Mouse (Mus musculus) kidney, adult 2 months (tissue): ENCODE measurements at regions not wholly inside any gene's neighbourhood (a gene's known extent, or its start where the extent isn't known, plus 50 kb on each side); places are given as distances from the start of the nearest gene placed in this dataset.

Experiments used
- DNase-seq: peaks from one replicate; pipeline ENCODE4 v3.0.0; 2021
- H3K27ac ChIP-seq: fragments of 200-500 bp; 2 replicates; pipeline ENCODE4 v1.5.1; 2012; ENCODE audit warnings: low read depth, low read length, control low read depth, inconsistent platforms; ENCODE audit not compliant: insufficient read depth
- H3K27me3 ChIP-seq: fragments of 200-500 bp; replicated peaks from 2 replicates; pipeline ENCODE4 v1.6.1; 2012; ENCODE audit warnings: mild to moderate bottlenecking, moderate library complexity, low read length, inconsistent platforms; ENCODE audit not compliant: control insufficient read depth, insufficient read depth
- H3K36me3 ChIP-seq: fragments of 200-500 bp; 2 replicates; pipeline ENCODE4 v1.6.1; 2012; ENCODE audit warnings: mild to moderate bottlenecking, moderate library complexity, low read length, inconsistent platforms; ENCODE audit not compliant: control insufficient read depth, insufficient read depth
- H3K4me1 ChIP-seq: fragments of 200-500 bp; 2 replicates; pipeline ENCODE4 v1.6.1; 2011; ENCODE audit warnings: low read length; ENCODE audit not compliant: control insufficient read depth, insufficient read depth
- H3K4me3 ChIP-seq: fragments of 200-500 bp; 2 replicates; pipeline ENCODE4 v1.5.1; 2011; ENCODE audit warnings: mild to moderate bottlenecking, low read depth, low read length, control low read depth; ENCODE audit not compliant: insufficient read depth
- CTCF ChIP-seq: fragments of 200-500 bp; conservative IDR thresholded peaks from 2 replicates; pipeline ENCODE4 v1.5.1; 2011; ENCODE audit warnings: low read depth, mild to moderate bottlenecking, control low read depth, low read length, moderate library complexity, mixed read lengths; ENCODE audit not compliant: insufficient read depth, insufficient read length
- POLR2A ChIP-seq: fragments of 200-500 bp; IDR thresholded peaks from one replicate; pipeline ENCODE4 v1.6.1; 2011; ENCODE audit warnings: low read depth, low read length, control low read depth
- WGBS: fragments of 180-500 bp; shearing (Covaris S2); methylation state at CpG from one replicate; pipeline ENCODE4 v1.1.7; 2018; 5-methylcytosine and 5-hydroxymethylcytosine counted together

GRCm38 (mm10) chr9:90828701-90829100 lies 533.5 kb upstream of the Zic4 start:
- 52% methylated on average over 5 of the region's 5 CpGs for WGBS

DNA sequence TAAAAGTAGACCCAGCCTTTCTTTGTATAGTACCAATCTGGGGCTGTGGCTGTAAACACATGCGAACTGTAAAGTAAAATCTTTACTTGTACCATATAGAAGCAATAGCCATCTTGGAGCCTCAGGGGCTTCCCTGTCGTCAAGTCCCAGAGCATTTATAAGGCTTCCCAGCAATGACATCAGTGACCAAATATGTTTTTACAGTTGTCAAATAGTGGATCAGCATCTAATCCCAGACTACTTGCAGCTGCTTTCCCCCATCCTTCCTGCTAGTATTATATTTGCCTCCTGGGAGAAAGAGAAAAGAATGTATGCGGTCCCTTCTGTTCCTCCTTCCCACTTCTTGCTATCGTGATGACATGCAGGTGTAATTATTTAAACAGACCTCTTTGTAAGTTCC lies 531.5 kb upstream of the Zic4 start:
- H3K4me1 ChIP-seq: no peaks in the 10 kb centered on the region
- TF ChIP-seq CTCF (no peak), POLR2A (no peak)
- no peak for DNase-seq
- H3K27ac ChIP-seq: no peak overlapping the region
- WGBS: 69% methylated on average over 4 of the region's 4 CpGs
- H3K4me3 ChIP-seq: no peak overlapping the region
- no peaks in the 10 kb centered on the region for H3K36me3 ChIP-seq
- H3K27me3 ChIP-seq: no peaks in the 10 kb centered on the region

More at GRCm38 (mm10) chr9:90828701-90829100, 533.5 kb upstream of the Zic4 start:
- no peak overlapping the region for H3K27ac ChIP-seq
- DNase-seq: no peak
- no peaks in the 10 kb centered on the region for H3K27me3 ChIP-seq
- H3K4me1 ChIP-seq: no peaks in the 10 kb centered on the region
- TF ChIP-seq CTCF: no peak
- no peak for TF ChIP-seq POLR2A
- H3K4me3 ChIP-seq: no peak overlapping the region
- H3K36me3 ChIP-seq: no peaks in the 10 kb centered on the region

- WGBS: 17% methylated on average over 3 of the region's 3 CpGs
These were observed 528.3 kb upstream of the Zic4 start for GRCm38 (mm10) chr9:90833743-90834539.

DNA sequence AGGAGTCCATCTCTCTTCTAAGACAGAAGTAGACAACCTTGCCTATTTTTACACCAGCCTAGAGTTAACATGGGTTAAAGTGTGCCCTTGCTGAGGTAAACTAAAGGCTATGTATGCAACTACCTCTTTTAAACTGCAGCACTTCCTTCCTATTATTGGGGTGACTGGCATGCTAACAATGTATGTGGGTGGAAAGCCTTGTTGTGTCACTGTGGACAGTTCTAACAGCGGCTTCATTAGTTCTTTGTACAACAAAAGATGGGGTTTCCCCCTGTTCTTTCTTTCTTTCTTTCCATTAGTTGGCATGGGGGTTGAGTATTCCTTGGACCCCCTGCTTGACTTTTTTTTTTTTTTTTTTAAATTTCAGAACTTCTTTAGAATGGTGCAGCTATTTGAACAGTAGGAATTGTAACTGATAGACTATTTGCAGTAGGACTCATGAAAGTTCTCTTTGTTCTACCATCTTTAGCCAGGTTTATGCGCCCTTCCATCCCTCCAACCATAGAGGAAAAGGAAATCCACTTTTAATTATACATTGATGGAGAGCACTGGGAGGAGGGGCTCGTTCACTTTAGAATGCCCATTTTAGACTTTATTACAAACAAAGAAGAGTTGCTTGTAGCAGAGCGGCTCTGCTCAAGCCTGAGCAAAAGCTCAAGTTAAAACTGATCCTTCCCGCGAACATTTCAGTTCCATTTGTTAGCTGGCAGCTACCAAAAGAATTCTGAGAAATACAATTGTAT lies 523.9 kb upstream of the Zic4 start:
- Histone ChIP-seq H3K36me3 (no peaks in the 10 kb centered on the region), H3K27ac (no peak overlapping the region), H3K27me3 (no peaks in the 10 kb centered on the region), H3K4me1 (no peaks in the 10 kb centered on the region), H3K4me3 (no peak overlapping the region)
- WGBS: 84% methylated on average over 6 of the region's 6 CpGs
- DNase-seq: no peak
- TF ChIP-seq POLR2A (no peak), CTCF (no peak)

More at GRCm38 (mm10) chr9:90833743-90834539, 528.3 kb upstream of the Zic4 start:
- H3K27ac ChIP-seq: no peak overlapping the region
- H3K4me1 ChIP-seq: no peaks in the 10 kb centered on the region
- no peak for TF ChIP-seq POLR2A
- H3K4me3 ChIP-seq: no peak overlapping the region
- H3K36me3 ChIP-seq: no peaks in the 10 kb centered on the region
- no peaks in the 10 kb centered on the region for H3K27me3 ChIP-seq
- DNase-seq: no peak

DNA sequence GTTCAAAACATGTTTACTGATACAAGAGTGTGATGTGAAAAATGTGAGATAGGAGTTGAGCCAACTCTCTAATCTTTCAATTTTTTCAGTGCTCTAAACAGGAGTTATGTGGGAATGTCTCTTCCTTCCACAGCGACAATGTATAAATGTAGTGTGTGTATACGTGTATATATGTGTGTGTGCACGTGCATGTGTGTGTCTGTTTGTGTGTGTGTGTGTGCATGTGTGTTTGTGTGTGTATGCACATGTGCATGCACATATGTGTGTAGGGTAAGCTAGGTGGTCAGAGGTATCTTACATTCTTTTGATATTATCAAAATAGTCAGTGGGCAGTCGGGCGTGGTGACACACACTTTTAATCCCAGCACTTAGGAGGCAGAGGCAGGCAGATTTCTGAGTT lies 511.2 kb upstream of the Zic4 start:
- 87% methylated on average over 5 of the region's 5 CpGs for WGBS
- no peak overlapping the region for H3K27ac ChIP-seq
- H3K4me1 ChIP-seq: no peaks in the 10 kb centered on the region
- no peaks in the 10 kb centered on the region for H3K36me3 ChIP-seq
- no peak overlapping the region for H3K4me3 ChIP-seq
- TF ChIP-seq CTCF (no peak), POLR2A (no peak)
- no peak for DNase-seq
- H3K27me3 ChIP-seq: no peaks in the 10 kb centered on the region

- no peaks in the 10 kb centered on the region for H3K27me3 ChIP-seq
- no peak overlapping the region for H3K4me3 ChIP-seq
- WGBS: 78% methylated on average over 5 of the region's 5 CpGs
- DNase-seq: no peak
- TF ChIP-seq CTCF (no peak), POLR2A (no peak)
- no peaks in the 10 kb centered on the region for H3K4me1 ChIP-seq
- no peak overlapping the region for H3K27ac ChIP-seq
- no peaks in the 10 kb centered on the region for H3K36me3 ChIP-seq
These were observed 490.6 kb upstream of the Zic4 start for GRCm38 (mm10) chr9:90871636-90872035.

- H3K36me3 ChIP-seq: no peaks in the 10 kb centered on the region
- H3K27me3 ChIP-seq: no peaks in the 10 kb centered on the region; the same call in 1 of the 2 replicates
- no peak overlapping the region for H3K4me3 ChIP-seq
- no peak overlapping the region for H3K27ac ChIP-seq
- no peak for TF ChIP-seq POLR2A
- no peak for TF ChIP-seq CTCF
- DNase-seq: no peak
- H3K4me1 ChIP-seq: no peaks in the 10 kb centered on the region
- 82% methylated on average over 1 of the region's 1 CpGs for WGBS
These were observed 477.7 kb upstream of the Zic4 start for GRCm38 (mm10) chr9:90884467-90884866.
